Mouse (Mus musculus) forebrain, embryonic 12.5 days (tissue): ENCODE results near the gene Usp22. TPM values are rescaled to one million over a fixed set of nuclear protein-coding genes. Genes with fewer than 3 reads are reported as not detected.

Experiments
- ATAC-seq: fragments of 200-750 bp; cut with Nextera tagmentation; 2 replicates; pipeline ENCODE4 v1.8.0; 2017; ENCODE audit warnings: moderate TSS enrichment; ENCODE audit not compliant: low FRiP score
- H3K27ac ChIP-seq: fragments of 300-500 bp; sonication (generic); 2 replicates; pipeline ENCODE4 v1.5.1; 2016; ENCODE audit warnings: mild to moderate bottlenecking
- H3K27me3 ChIP-seq: fragments of 300-500 bp; sonication (generic); 2 replicates; pipeline ENCODE4 v1.6.1; 2016; ENCODE audit warnings: mild to moderate bottlenecking
- H3K36me3 ChIP-seq: fragments of 300-500 bp; sonication (generic); replicated peaks from 2 replicates; pipeline ENCODE4 v1.6.1; 2016; ENCODE audit warnings: mild to moderate bottlenecking
- H3K4me1 ChIP-seq: fragments of 300-500 bp; sonication (generic); 2 replicates; pipeline ENCODE4 v1.6.1; 2016
- H3K4me2 ChIP-seq: fragments of 300-500 bp; sonication (generic); 2 replicates; pipeline ENCODE4 v1.6.1; 2016; ENCODE audit warnings: mild to moderate bottlenecking, moderate library complexity
- H3K4me3 ChIP-seq: fragments of 300-500 bp; sonication (generic); replicated peaks from 2 replicates; pipeline ENCODE4 v1.5.1; 2016; ENCODE audit warnings: mild to moderate bottlenecking
- H3K9ac ChIP-seq: fragments of 300-500 bp; sonication (generic); 2 replicates; pipeline ENCODE4 v1.6.1; 2016; ENCODE audit warnings: mild to moderate bottlenecking
- H3K9me3 ChIP-seq: fragments of 300-500 bp; sonication (generic); 2 replicates; pipeline ENCODE4 v1.6.1; 2016
- WGBS: fragments of 180-500 bp; shearing (Covaris S2); methylation state at CpG from one replicate; pipeline ENCODE4 v1.1.7; 2016; 5-methylcytosine and 5-hydroxymethylcytosine counted together
- polyA plus RNA-seq: library from polyadenylated mRNA; unstranded; fragments of >200 nt; fragmentation: Nextera tagmentation; extraction: Ambion mirVana; gene quantifications from 2 replicates; pipeline ENCODE4 v1.2.1, GENCODE M21; 2016

Usp22 gene
- polyA plus RNA-seq, 1 experiment from 2014 or later, result 305 TPM

GRCm38 (mm10) chr11:61127421-61128055, 47.3 kb downstream of the Usp22 start:
- Histone ChIP-seq H3K27me3 (no peaks in the 10 kb centered on the region), H3K27ac (no peak overlapping the region), H3K4me2 (no peak overlapping the region), H3K4me3 (no peak overlapping the region), H3K9ac (no peak overlapping the region), H3K36me3 (no peaks in the 10 kb centered on the region), H3K4me1 (peaks cover 2% of the 10 kb centered on the region; the same call in 1 of the 2 replicates), H3K9me3 (no peaks in the 10 kb centered on the region)
- no peak for ATAC-seq
- WGBS, result 85% methylated on average over 8 of the region's 8 CpGs

- no peak within 1 kb of the TSS for H3K9ac ChIP-seq
- H3K4me1 ChIP-seq, result no peaks in the 10 kb centered on the region
- no peak for ATAC-seq
- H3K36me3 ChIP-seq, result no peaks in the 10 kb centered on the region
- H3K27ac ChIP-seq, result no peak within 1 kb of the TSS
- WGBS, result 86% methylated on average over 23 of the region's 23 CpGs
- no peaks in the 10 kb centered on the region for H3K9me3 ChIP-seq
- H3K27me3 ChIP-seq, result no peaks in the 10 kb centered on the region
- no peak within 1 kb of the TSS for H3K4me2 ChIP-seq
- H3K4me3 ChIP-seq, result no peak within 1 kb of the TSS
Measured at GRCm38 (mm10) chr11:61126606-61127355, 48.1 kb downstream of the Usp22 start, which contains the start of gene Tnfrsf13b. Gene Tnfrsf13b (plus strand): TSS chr11:61126755.

GRCm38 (mm10) chr11:61125970-61126369, 48.9 kb downstream of the Usp22 start:
- WGBS, result 86% methylated on average over 5 of the region's 5 CpGs
- no peaks in the 10 kb centered on the region for H3K9me3 ChIP-seq
- no peak overlapping the region for H3K9ac ChIP-seq
- no peaks in the 10 kb centered on the region for H3K36me3 ChIP-seq
- H3K4me1 ChIP-seq, result no peaks in the 10 kb centered on the region
- no peak overlapping the region for H3K4me3 ChIP-seq
- no peaks in the 10 kb centered on the region for H3K27me3 ChIP-seq
- no peak for ATAC-seq
- no peak overlapping the region for H3K4me2 ChIP-seq
- H3K27ac ChIP-seq, result no peak overlapping the region

- ATAC-seq, result no peak
- Histone ChIP-seq H3K4me2 (no peak overlapping the region), H3K4me3 (no peak overlapping the region), H3K36me3 (no peaks in the 10 kb centered on the region), H3K27me3 (no peaks in the 10 kb centered on the region), H3K9me3 (no peaks in the 10 kb centered on the region), H3K4me1 (no peaks in the 10 kb centered on the region), H3K9ac (no peak overlapping the region), H3K27ac (no peak overlapping the region)
- 77% methylated on average over 3 of the region's 3 CpGs for WGBS
Measured at GRCm38 (mm10) chr11:61123886-61124285, 51.0 kb downstream of the Usp22 start.

- no peaks in the 10 kb centered on the region for H3K27me3 ChIP-seq
- no peaks in the 10 kb centered on the region for H3K36me3 ChIP-seq
- no peak overlapping the region for H3K9ac ChIP-seq
- WGBS, result 92% methylated on average over 8 of the region's 8 CpGs
- ATAC-seq, result no peak
- no peak overlapping the region for H3K4me3 ChIP-seq
- H3K4me2 ChIP-seq, result no peak overlapping the region
- no peaks in the 10 kb centered on the region for H3K9me3 ChIP-seq
- H3K27ac ChIP-seq, result no peak overlapping the region
- no peaks in the 10 kb centered on the region for H3K4me1 ChIP-seq
Measured at GRCm38 (mm10) chr11:61122769-61123288, 52.0 kb downstream of the Usp22 start.

- H3K4me1 ChIP-seq, result no peaks in the 10 kb centered on the region
- no peaks in the 10 kb centered on the region for H3K9me3 ChIP-seq
- H3K9ac ChIP-seq, result no peak overlapping the region
- H3K27me3 ChIP-seq, result no peaks in the 10 kb centered on the region
- no peak overlapping the region for H3K4me3 ChIP-seq
- H3K27ac ChIP-seq, result no peak overlapping the region
- no peaks in the 10 kb centered on the region for H3K36me3 ChIP-seq
- H3K4me2 ChIP-seq, result no peak overlapping the region
- 86% methylated on average over 9 of the region's 9 CpGs for whole genome bisulfite sequencing
- ATAC-seq, result no peak
Measured at GRCm38 (mm10) chr11:61122283-61122768, 52.5 kb downstream of the Usp22 start.

GRCm38 (mm10) chr11:61119996-61120583, 54.8 kb downstream of the Usp22 start:
- Histone ChIP-seq H3K27me3 (no peaks in the 10 kb centered on the region), H3K4me3 (no peak overlapping the region), H3K4me1 (no peaks in the 10 kb centered on the region), H3K4me2 (no peak overlapping the region), H3K9me3 (no peaks in the 10 kb centered on the region), H3K36me3 (no peaks in the 10 kb centered on the region), H3K9ac (no peak overlapping the region), H3K27ac (no peak overlapping the region)
- 88% methylated on average over 3 of the region's 3 CpGs for WGBS
- no peak for ATAC-seq

GRCm38 (mm10) chr11:61116226-61116625, 58.6 kb downstream of the Usp22 start:
- H3K4me3 ChIP-seq, result no peak overlapping the region
- H3K27me3 ChIP-seq, result no peaks in the 10 kb centered on the region
- 68% methylated on average over 8 of the region's 8 CpGs for WGBS
- no peaks in the 10 kb centered on the region for H3K4me1 ChIP-seq
- no peaks in the 10 kb centered on the region for H3K9me3 ChIP-seq
- H3K27ac ChIP-seq, result no peak overlapping the region
- no peaks in the 10 kb centered on the region for H3K36me3 ChIP-seq
- no peak for ATAC-seq
- no peak overlapping the region for H3K9ac ChIP-seq
- H3K4me2 ChIP-seq, result no peak overlapping the region

GRCm38 (mm10) chr11:61112323-61112995, 62.4 kb downstream of the Usp22 start:
- no peak overlapping the region for H3K4me2 ChIP-seq
- no peak overlapping the region for H3K9ac ChIP-seq
- no peak for ATAC-seq
- H3K36me3 ChIP-seq, result no peaks in the 10 kb centered on the region
- no peak overlapping the region for H3K4me3 ChIP-seq
- no peak overlapping the region for H3K27ac ChIP-seq
- WGBS, result 88% methylated on average over 8 of the region's 8 CpGs
- H3K9me3 ChIP-seq, result no peaks in the 10 kb centered on the region
- H3K4me1 ChIP-seq, result no peaks in the 10 kb centered on the region; the same call in 1 of the 2 replicates
- no peaks in the 10 kb centered on the region for H3K27me3 ChIP-seq

GRCm38 (mm10) chr11:61111472-61111871, 63.4 kb downstream of the Usp22 start:
- ATAC-seq, result no peak
- Histone ChIP-seq H3K27ac (no peak overlapping the region), H3K9ac (no peak overlapping the region), H3K27me3 (no peaks in the 10 kb centered on the region), H3K4me2 (no peak overlapping the region), H3K4me3 (no peak overlapping the region), H3K36me3 (no peaks in the 10 kb centered on the region), H3K4me1 (no peaks in the 10 kb centered on the region; the same call in 1 of the 2 replicates), H3K9me3 (no peaks in the 10 kb centered on the region)
- WGBS, result 92% methylated on average over 4 of the region's 4 CpGs

- no peaks in the 10 kb centered on the region for H3K27me3 ChIP-seq
- H3K4me3 ChIP-seq, result no peak overlapping the region
- no peak overlapping the region for H3K27ac ChIP-seq
- H3K9me3 ChIP-seq, result no peaks in the 10 kb centered on the region
- H3K9ac ChIP-seq, result no peak overlapping the region
- no peak for ATAC-seq
- H3K36me3 ChIP-seq, result no peaks in the 10 kb centered on the region
- 54% methylated on average over 1 of the region's 1 CpGs for WGBS
- no peaks in the 10 kb centered on the region; the same call in 1 of the 2 replicates for H3K4me1 ChIP-seq
- H3K4me2 ChIP-seq, result no peak overlapping the region
Measured at GRCm38 (mm10) chr11:61110928-61111327, 63.9 kb downstream of the Usp22 start.

- no peak overlapping the region for H3K27ac ChIP-seq
- no peak overlapping the region for H3K4me2 ChIP-seq
- H3K4me1 ChIP-seq, result no peaks in the 10 kb centered on the region; the same call in 1 of the 2 replicates
- no peak overlapping the region for H3K9ac ChIP-seq
- WGBS, result 83% methylated on average over 10 of the region's 10 CpGs
- no peak for ATAC-seq
- H3K4me3 ChIP-seq, result no peak overlapping the region
- H3K27me3 ChIP-seq, result 0 out of 2 replicates have a peak, but pooled peaks cover under 1% of the 10 kb centered on the region
- H3K36me3 ChIP-seq, result no peaks in the 10 kb centered on the region
- no peaks in the 10 kb centered on the region for H3K9me3 ChIP-seq
Measured at GRCm38 (mm10) chr11:61110113-61110512, 64.7 kb downstream of the Usp22 start.
